ENCODE assay signal across 23 mouse cellular contexts in the genomic region with DNA sequence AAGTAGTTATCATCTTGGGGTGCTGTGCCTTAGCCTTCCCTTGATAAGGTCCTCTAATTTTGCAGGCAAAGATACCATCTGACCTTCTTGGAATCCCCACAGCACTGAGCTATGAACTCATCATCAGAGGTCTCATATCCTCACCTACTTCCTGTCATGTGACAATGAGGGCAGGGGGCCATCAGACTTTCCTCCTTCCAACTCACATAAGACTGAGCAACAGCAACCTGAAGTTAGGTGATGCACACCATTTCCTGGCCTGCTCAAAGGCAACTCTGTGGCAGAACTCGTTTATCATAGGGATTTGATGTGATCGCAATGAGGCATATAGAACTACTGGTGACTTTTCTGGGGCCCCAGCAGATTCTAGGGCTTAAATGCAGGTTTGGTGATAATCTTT. TPM values are rescaled to one million over a fixed set of nuclear protein-coding genes. Genes with fewer than 3 reads are reported as not detected.
"Had no signal": no experiment of that assay in that cellular context is flagged by ENCODE, and none has a peak within 500 bp of the region (broad histone marks: within the 10 kb centered on the region; RNA-seq: fewer than 3 reads in every experiment).

No protein-coding gene starts in this region.

- H3K36me3 ChIP-seq: kidney, embryonic 15.5 days; limb, embryonic 12.5 days; limb, embryonic 15.5 days; midbrain, embryonic 12.5 days; midbrain, embryonic 15.5 days; neural tube, embryonic 12.5 days; neural tube, embryonic 15.5 days had no signal

- H3K9ac ChIP-seq: kidney, embryonic 15.5 days; limb, embryonic 12.5 days; limb, embryonic 15.5 days; liver, embryonic 14.5 days; liver, postnatal 0 days; lung, embryonic 14.5 days; midbrain, embryonic 12.5 days; midbrain, embryonic 15.5 days; neural tube, embryonic 12.5 days; neural tube, embryonic 15.5 days had no signal

- H3K27me3 ChIP-seq: kidney, embryonic 15.5 days; limb, embryonic 12.5 days; limb, embryonic 15.5 days; midbrain, embryonic 12.5 days; midbrain, embryonic 15.5 days; neural tube, embryonic 12.5 days; neural tube, embryonic 15.5 days had no signal

- H3K9me3 ChIP-seq: kidney, embryonic 15.5 days; limb, embryonic 12.5 days; limb, embryonic 15.5 days; midbrain, embryonic 12.5 days; midbrain, embryonic 15.5 days; neural tube, embryonic 12.5 days; neural tube, embryonic 15.5 days had no signal

- H3K4me1 ChIP-seq: limb, embryonic 12.5 days; limb, embryonic 15.5 days; midbrain, embryonic 12.5 days; midbrain, embryonic 15.5 days; neural tube, embryonic 12.5 days; neural tube, embryonic 15.5 days had no signal

- ATAC-seq: liver, postnatal 0 days; lung, postnatal 0 days; midbrain, embryonic 15.5 days had no signal

- H3K4me2 ChIP-seq: kidney, embryonic 15.5 days; limb, embryonic 12.5 days; limb, embryonic 15.5 days; liver, embryonic 11.5 days; lung, embryonic 14.5 days; midbrain, embryonic 12.5 days; midbrain, embryonic 15.5 days; neural tube, embryonic 12.5 days; neural tube, embryonic 15.5 days had no signal

- H3K27ac ChIP-seq: kidney, embryonic 15.5 days; left cerebral cortex, adult 2 months; limb, embryonic 12.5 days; limb, embryonic 15.5 days; liver, embryonic 14.5 days; macrophage; midbrain, embryonic 12.5 days; midbrain, embryonic 15.5 days; neural tube, embryonic 12.5 days; neural tube, embryonic 15.5 days had no signal

- H3K4me3 ChIP-seq: kidney, embryonic 15.5 days; left cerebral cortex, adult 2 months; limb, embryonic 12.5 days; limb, embryonic 15.5 days; midbrain, embryonic 12.5 days; midbrain, embryonic 15.5 days; neural tube, embryonic 12.5 days; neural tube, embryonic 15.5 days had no signal

- DNase-seq: kidney, adult 18-20 months; kidney, postnatal 10 days; kidney, postnatal 36 days; layer of hippocampus, postnatal 36 days; liver, postnatal 0 days; lung, embryonic 14.5 days; right cerebral cortex, adult 18-20 months; right cerebral cortex, postnatal 14 days; thymus, adult 18-20 months had no signal

RNA-seq across cellular contexts. Expression of gene Slc6a18, which starts 4.4 kb away (rescaled TPM):
- polyA plus RNA-seq: intestine, embryonic 14.5 days; limb, embryonic 12.5 days; liver, embryonic 11.5 days; liver, embryonic 14.5 days; liver, postnatal 0 days; lung, embryonic 14.5 days; lung, postnatal 0 days; macrophage; midbrain, embryonic 12.5 days; midbrain, embryonic 15.5 days; neural tube, embryonic 12.5 days; neural tube, embryonic 15.5 days; stomach, embryonic 16.5 days had no signal

RNA-seq across cellular contexts. Expression of gene Slc6a19, which starts 22.4 kb away (rescaled TPM):
- polyA plus RNA-seq: limb, embryonic 12.5 days; lung, postnatal 0 days had no signal

RNA-seq across cellular contexts. Expression of gene Tert, which starts 55.5 kb away (rescaled TPM):
- polyA plus RNA-seq: macrophage had no signal
